ENCODE assay signal across 26 mouse cellular contexts in genomic region chr12:25245661-25246060, GRCm38 (mm10).
DNase-seq lines count a peak whose midpoint lies in the region; ATAC-seq and TF ChIP-seq lines count a peak whose summit lies in the region.
"Had no signal": no experiment of that assay in that cellular context is flagged by ENCODE, and none has a peak within 500 bp of the region (broad histone marks: within the 10 kb centered on the region; RNA-seq: fewer than 3 reads in every experiment).

No protein-coding gene starts in this region.

- ATAC-seq in heart, embryonic 12.5 days (ENCODE audit: insufficient number of reproducible peaks, low FRiP score), result no peak
- no peak for ATAC-seq in heart, postnatal 0 days (ENCODE audit: insufficient read depth, low read depth)
- 0 out of 2 replicates have a peak, but pooled peaks have one; percentile 38 for ATAC-seq in lung, embryonic 14.5 days (ENCODE audit: insufficient read depth)
- ATAC-seq: forebrain, embryonic 14.5 days; hindbrain, embryonic 16.5 days; liver, embryonic 12.5 days; liver, postnatal 0 days had no signal

- TF ChIP-seq EP300 in heart, postnatal 0 days (IDR thresholded peaks at IDR 0.05; ENCODE audit: low read depth), result no peak

- peaks cover 4% of the 10 kb centered on the region; the same call in 1 of the 2 replicates for H3K27me3 ChIP-seq in heart, embryonic 12.5 days (replicated peaks)
- H3K27me3 ChIP-seq in heart, postnatal 0 days (ENCODE audit: control insufficient read depth, insufficient read depth, low read length), result no peaks in the 10 kb centered on the region
- no peaks in the 10 kb centered on the region for H3K27me3 ChIP-seq in lung, embryonic 14.5 days (ENCODE audit: insufficient read depth, low read length)
- H3K27me3 ChIP-seq: midbrain, embryonic 12.5 days; neural tube, embryonic 12.5 days had no signal

- H3K36me3 ChIP-seq in heart, embryonic 12.5 days, result no peaks in the 10 kb centered on the region
- H3K36me3 ChIP-seq in heart, postnatal 0 days (replicated peaks; ENCODE audit: control insufficient read depth, insufficient read depth, low read length), result no peaks in the 10 kb centered on the region
- H3K36me3 ChIP-seq in lung, embryonic 14.5 days (ENCODE audit: insufficient read depth), result no peaks in the 10 kb centered on the region
- H3K36me3 ChIP-seq: liver, embryonic 12.5 days; midbrain, embryonic 12.5 days; neural tube, embryonic 12.5 days had no signal

- peak overlapping the region; percentile 24; the same call in 1 of the 2 replicates for H3K27ac ChIP-seq in heart, embryonic 12.5 days (ENCODE audit: poor library complexity, severe bottlenecking)
- peak overlapping the region; percentile 38; the same call in 1 of the 2 replicates for H3K27ac ChIP-seq in heart, postnatal 0 days (ENCODE audit: low read depth)
- H3K27ac ChIP-seq in lung, embryonic 14.5 days (ENCODE audit: low read depth), result no peak overlapping the region
- H3K27ac ChIP-seq: liver, embryonic 12.5 days; midbrain, embryonic 12.5 days; neural tube, embryonic 12.5 days had no signal

- peaks cover 27% of the 10 kb centered on the region for H3K4me1 ChIP-seq in heart, embryonic 12.5 days (replicated peaks)
- H3K4me1 ChIP-seq in heart, postnatal 0 days (ENCODE audit: control insufficient read depth, insufficient read depth), result peaks cover 19% of the 10 kb centered on the region
- H3K4me1 ChIP-seq in lung, embryonic 14.5 days (ENCODE audit: insufficient read depth), result peaks cover 9% of the 10 kb centered on the region

- no peak for DNase-seq in heart, adult 8-10 months (ENCODE audit: low spot score)
- DNase-seq in heart, postnatal 0 days (ENCODE audit: low spot score), result no peak
- DNase-seq in heart, adult 18-20 months, result no peak
- DNase-seq in lung, embryonic 14.5 days, result peak; percentile 65
- no peak for DNase-seq in lung, adult 18-20 months
- DNase-seq in right cerebral cortex, postnatal 4 days, result no peak
- DNase-seq: cerebellum, adult 11 months; cerebellum, adult 9-10 months; cerebellum, postnatal 36 days; gastrocnemius, postnatal 14 days; kidney, adult 9 months; layer of hippocampus, postnatal 36 days; left cerebral cortex, postnatal 4 days; liver, postnatal 0 days; lung, postnatal 4 days; right cerebral cortex, adult 18-20 months; thymus, adult 2 months; thymus, postnatal 36 days had no signal

- WGBS in heart, embryonic 12.5 days, result 68% methylated on average over 5 of the region's 5 CpGs
- WGBS in heart, postnatal 0 days, result 48% methylated on average over 5 of the region's 5 CpGs
- WGBS in lung, embryonic 14.5 days, result 51% methylated on average over 5 of the region's 5 CpGs

- H3K4me2 ChIP-seq in heart, embryonic 12.5 days, result no peak overlapping the region
- H3K4me2 ChIP-seq in heart, postnatal 0 days (ENCODE audit: low read depth, low read length), result no peak overlapping the region; the same call in 1 of the 2 replicates
- no peak overlapping the region for H3K4me2 ChIP-seq in lung, embryonic 14.5 days
- H3K4me2 ChIP-seq: liver, embryonic 12.5 days; midbrain, embryonic 12.5 days; neural tube, embryonic 12.5 days had no signal

- no peak overlapping the region for H3K4me3 ChIP-seq in heart, embryonic 12.5 days
- H3K4me3 ChIP-seq in heart, postnatal 0 days (ENCODE audit: low read depth, low read length), result no peak overlapping the region
- no peak overlapping the region for H3K4me3 ChIP-seq in lung, embryonic 14.5 days (ENCODE audit: low read depth, low read length)
- H3K4me3 ChIP-seq: liver, embryonic 12.5 days; megakaryocyte, embryonic 14.5 days; midbrain, embryonic 12.5 days; myocyte; neural tube, embryonic 12.5 days had no signal

- H3K9ac ChIP-seq in heart, embryonic 12.5 days, result no peak overlapping the region
- H3K9ac ChIP-seq in heart, postnatal 0 days (replicated peaks; ENCODE audit: low read depth, low read length), result no peak overlapping the region
- H3K9ac ChIP-seq in lung, embryonic 14.5 days, result no peak overlapping the region
- H3K9ac ChIP-seq: liver, embryonic 12.5 days; liver, postnatal 0 days; midbrain, embryonic 12.5 days; neural tube, embryonic 12.5 days had no signal

- no peak for TF ChIP-seq CTCF in heart, postnatal 0 days (IDR thresholded peaks at IDR 0.05; ENCODE audit: low read depth)
- TF ChIP-seq CTCF in lung, embryonic 14.5 days (IDR thresholded peaks at IDR 0.05; ENCODE audit: low read depth), result no peak

- no peaks in the 10 kb centered on the region for H3K9me3 ChIP-seq in heart, embryonic 12.5 days (replicated peaks)
- H3K9me3 ChIP-seq in heart, postnatal 0 days (replicated peaks; ENCODE audit: control insufficient read depth, low read length), result no peaks in the 10 kb centered on the region
- no peaks in the 10 kb centered on the region for H3K9me3 ChIP-seq in lung, embryonic 14.5 days (ENCODE audit: low read depth, low read length)
- H3K9me3 ChIP-seq: liver, embryonic 12.5 days; megakaryocyte, embryonic 14.5 days; midbrain, embryonic 12.5 days; neural tube, embryonic 12.5 days had no signal
